Mouse (Mus musculus): ENCODE data around the gene Mast3. TPM values are rescaled to one million over a fixed set of nuclear protein-coding genes. Genes with fewer than 3 reads are reported as not detected.

The Mast3 gene
- polyA plus RNA-seq, 1 experiment from 2014 or later = 5.7 TPM

DNA sequence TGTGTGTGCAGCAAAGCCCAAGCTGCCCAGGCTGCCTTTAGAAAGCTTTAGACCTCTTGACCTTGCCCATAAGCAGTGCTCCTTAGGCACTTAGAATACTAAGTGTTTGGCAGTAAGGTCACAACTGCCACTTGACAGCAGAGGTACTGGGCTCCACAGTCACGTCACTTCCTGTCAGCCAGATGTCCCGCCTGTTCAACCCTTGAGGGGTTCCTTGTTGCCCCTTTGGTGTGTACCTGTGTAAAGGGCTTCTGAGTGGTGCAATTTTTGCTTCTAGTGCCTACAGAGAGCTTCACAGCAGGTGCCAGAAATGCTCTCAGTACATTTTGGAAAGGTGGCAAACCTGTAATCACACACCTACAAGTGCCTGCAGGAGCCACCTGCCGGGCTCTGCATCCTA, 66.6 kb downstream of the Mast3 start:
- H3K4me1 ChIP-seq (replicated peaks; ENCODE audit: control insufficient read depth, insufficient read depth) = no peaks in the 10 kb centered on the region
- no peak overlapping the region for H3K4me3 ChIP-seq (ENCODE audit: low read depth, low read length)
- no peaks in the 10 kb centered on the region for H3K9me3 ChIP-seq (ENCODE audit: control insufficient read depth, low read length)
- DNase-seq (ENCODE audit: low spot score) (no peak), ATAC-seq (ENCODE audit: low FRiP score, low TSS enrichment) (no peak)
- no peak for TF ChIP-seq EP300 (optimal IDR thresholded peaks at IDR 0.05)
- TF ChIP-seq CTCF (IDR thresholded peaks at IDR 0.05; ENCODE audit: low read depth) = no peak
- H3K4me2 ChIP-seq (replicated peaks; ENCODE audit: low read depth) = no peak overlapping the region
- 0 out of 2 replicates have a peak, but pooled peaks cover 4% of the 10 kb centered on the region for H3K27me3 ChIP-seq (ENCODE audit: control insufficient read depth, insufficient read depth, low read length)
- 48% methylated on average over 3 of the region's 3 CpGs for WGBS
- H3K36me3 ChIP-seq (ENCODE audit: control insufficient read depth, insufficient read depth, low read length) = no peaks in the 10 kb centered on the region
- H3K27ac ChIP-seq (replicated peaks) = no peak overlapping the region
- no peak overlapping the region for H3K9ac ChIP-seq (ENCODE audit: low read length)

DNA sequence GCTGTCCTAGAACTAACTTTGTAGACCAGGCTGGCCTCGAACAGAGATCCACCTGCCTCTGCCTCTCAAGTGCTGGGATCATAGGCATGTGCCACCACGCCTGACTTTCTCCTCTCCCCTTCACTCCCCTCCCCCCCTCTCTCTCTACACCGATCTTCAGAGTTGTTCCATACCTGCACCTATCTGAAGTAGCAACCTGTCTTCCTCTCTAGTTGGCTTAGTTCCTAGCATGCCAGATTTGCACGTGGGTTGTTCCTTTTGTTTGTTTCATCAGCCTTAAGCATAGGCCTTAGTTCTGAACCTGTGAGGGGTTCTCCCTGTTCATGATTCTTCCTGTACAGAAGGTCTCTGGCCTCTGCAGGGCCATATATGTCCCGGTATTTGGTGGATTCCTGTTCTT, 67.1 kb downstream of the Mast3 start:
- no peak overlapping the region for H3K9ac ChIP-seq (ENCODE audit: low read length)
- WGBS = 57% methylated on average over 5 of the region's 5 CpGs
- H3K27ac ChIP-seq (replicated peaks) = no peak overlapping the region
- no peaks in the 10 kb centered on the region for H3K36me3 ChIP-seq (ENCODE audit: control insufficient read depth, insufficient read depth, low read length)
- no peak for ATAC-seq (ENCODE audit: low FRiP score, low TSS enrichment)
- TF ChIP-seq EP300 (optimal IDR thresholded peaks at IDR 0.05) = no peak
- no peak for TF ChIP-seq CTCF (IDR thresholded peaks at IDR 0.05; ENCODE audit: low read depth)
- H3K4me2 ChIP-seq (replicated peaks; ENCODE audit: low read depth) = no peak overlapping the region
- no peak for DNase-seq (ENCODE audit: low spot score)
- H3K27me3 ChIP-seq (ENCODE audit: control insufficient read depth, insufficient read depth, low read length) = 0 out of 2 replicates have a peak, but pooled peaks cover 2% of the 10 kb centered on the region
- H3K4me1 ChIP-seq (replicated peaks; ENCODE audit: control insufficient read depth, insufficient read depth) = no peaks in the 10 kb centered on the region
- H3K4me3 ChIP-seq (ENCODE audit: low read depth, low read length) = no peak overlapping the region
- no peaks in the 10 kb centered on the region for H3K9me3 ChIP-seq (ENCODE audit: control insufficient read depth, low read length)

DNA sequence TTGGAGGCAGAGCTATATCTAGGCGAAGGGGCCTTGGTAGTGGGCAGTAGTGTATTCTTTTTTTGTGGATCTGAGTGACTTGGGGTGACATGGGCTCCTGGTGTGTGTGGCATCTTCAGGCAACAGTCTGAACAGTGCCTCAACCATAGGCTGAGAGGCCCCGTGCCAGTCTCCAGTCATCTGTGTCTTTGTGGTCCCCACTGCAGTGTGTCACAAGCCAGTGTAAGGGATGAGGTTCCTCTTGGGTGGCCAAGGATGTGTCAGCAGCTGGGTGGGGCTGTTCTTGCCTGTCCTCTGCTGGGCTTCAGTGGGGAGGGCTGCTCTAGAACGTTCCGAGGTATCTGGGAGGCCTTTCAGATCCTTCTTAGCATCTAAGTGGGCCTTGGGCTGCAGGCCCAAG, 73.9 kb downstream of the Mast3 start:
- H3K27ac ChIP-seq (replicated peaks) = no peak overlapping the region
- TF ChIP-seq EP300 (optimal IDR thresholded peaks at IDR 0.05) = no peak
- TF ChIP-seq CTCF (IDR thresholded peaks at IDR 0.05; ENCODE audit: low read depth) = no peak
- H3K4me2 ChIP-seq (replicated peaks; ENCODE audit: low read depth) = no peak overlapping the region
- WGBS = 84% methylated on average over 4 of the region's 4 CpGs
- no peak for DNase-seq (ENCODE audit: low spot score)
- H3K4me3 ChIP-seq (ENCODE audit: low read depth, low read length) = no peak overlapping the region
- no peaks in the 10 kb centered on the region for H3K4me1 ChIP-seq (replicated peaks; ENCODE audit: control insufficient read depth, insufficient read depth)
- H3K27me3 ChIP-seq (ENCODE audit: control insufficient read depth, insufficient read depth, low read length) = peaks cover 3% of the 10 kb centered on the region; the same call in 1 of the 2 replicates
- no peaks in the 10 kb centered on the region for H3K9me3 ChIP-seq (ENCODE audit: control insufficient read depth, low read length)
- no peak overlapping the region for H3K9ac ChIP-seq (ENCODE audit: low read length)
- H3K36me3 ChIP-seq (ENCODE audit: control insufficient read depth, insufficient read depth, low read length) = no peaks in the 10 kb centered on the region
- ATAC-seq (ENCODE audit: low FRiP score, low TSS enrichment) = no peak; the same call in 1 of the 2 replicates

DNA sequence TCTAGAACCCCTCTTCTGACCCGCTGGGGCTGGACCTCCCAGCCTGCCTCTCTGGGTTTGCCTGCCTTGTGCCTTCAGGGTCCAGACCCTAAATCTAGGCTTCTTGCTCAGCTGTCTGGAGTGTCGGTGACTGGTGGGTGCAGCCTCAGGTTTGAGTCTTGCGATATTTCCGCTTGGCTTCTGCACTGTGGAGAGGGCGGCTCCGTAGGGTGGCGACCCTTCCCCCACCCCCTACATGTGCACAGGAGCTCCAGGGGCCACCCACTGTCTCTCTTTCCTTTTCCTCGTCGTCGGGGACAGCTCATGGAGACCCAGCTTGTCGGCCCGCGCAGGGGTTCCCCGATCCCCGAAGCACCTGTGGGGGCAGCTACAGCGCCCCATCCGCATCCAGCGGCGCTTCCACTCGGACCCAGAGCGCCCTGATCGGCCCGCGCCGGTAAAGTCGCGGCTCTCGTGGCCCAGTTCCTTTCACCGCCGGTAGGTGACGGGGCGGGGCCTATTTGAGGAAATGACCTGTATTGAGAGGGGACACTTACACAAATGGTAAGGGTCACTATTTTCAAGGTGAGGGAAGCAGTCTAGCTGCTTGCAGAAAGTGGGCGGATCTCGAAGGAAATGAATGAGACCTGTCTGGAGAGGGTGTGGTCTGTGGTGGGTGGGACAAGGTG, 74.9 kb downstream of the Mast3 start:
- H3K9me3 ChIP-seq (ENCODE audit: control insufficient read depth, low read length) = no peaks in the 10 kb centered on the region
- H3K4me2 ChIP-seq (replicated peaks; ENCODE audit: low read depth) = peak overlapping the region; percentile 49
- TF ChIP-seq CTCF (IDR thresholded peaks at IDR 0.05; ENCODE audit: low read depth) (peak; percentile 55), EP300 (optimal IDR thresholded peaks at IDR 0.05) (no peak)
- no peak overlapping the region for H3K27ac ChIP-seq (replicated peaks)
- no peaks in the 10 kb centered on the region for H3K4me1 ChIP-seq (replicated peaks; ENCODE audit: control insufficient read depth, insufficient read depth)
- 3% methylated on average over 34 of the region's 34 CpGs for WGBS
- no peak overlapping the region; the same call in 1 of the 2 replicates for H3K4me3 ChIP-seq (ENCODE audit: low read depth, low read length)
- DNase-seq (ENCODE audit: low spot score) = peak; percentile 57
- peaks cover 3% of the 10 kb centered on the region; the same call in 1 of the 2 replicates for H3K27me3 ChIP-seq (ENCODE audit: control insufficient read depth, insufficient read depth, low read length)
- no peak overlapping the region for H3K9ac ChIP-seq (ENCODE audit: low read length)
- H3K36me3 ChIP-seq (ENCODE audit: control insufficient read depth, insufficient read depth, low read length) = no peaks in the 10 kb centered on the region
- peak; percentile 30 for ATAC-seq (ENCODE audit: low FRiP score, low TSS enrichment)

Small RNA genes within 50 kb of the gene (microRNA-seq; reads per million reads assigned to microRNA genes)
- not detected for gene Mir7240

Other genes starting within 250 kb of the Mast3 start
- 37.4 and 39.3 TPM in 2 replicates for gene Isyna1, start 210.7 kb downstream of the Mast3 start, polyA plus RNA-seq (2015; fragmentation: Nextera tagmentation; extraction: Ambion mirVana)
- 66.7 and 83.8 TPM in 2 replicates for gene Ssbp4, start 196.2 kb downstream of the Mast3 start, polyA plus RNA-seq (2015; fragmentation: Nextera tagmentation; extraction: Ambion mirVana)
- gene Lrrc25, start 188.9 kb downstream of the Mast3 start, polyA plus RNA-seq (2015; fragmentation: Nextera tagmentation; extraction: Ambion mirVana) = 2.3 and 2.7 TPM in 2 replicates
- gene Gdf15, start 172.6 kb downstream of the Mast3 start, polyA plus RNA-seq (2015; fragmentation: Nextera tagmentation; extraction: Ambion mirVana) = 0.30 and 0.33 TPM in 2 replicates
- gene Pgpep1, start 144.7 kb downstream of the Mast3 start, polyA plus RNA-seq (2015; fragmentation: Nextera tagmentation; extraction: Ambion mirVana) = 23.3 and 25.2 TPM in 2 replicates
- 141 and 147 TPM in 2 replicates for gene Lsm4, start 131.8 kb downstream of the Mast3 start, polyA plus RNA-seq (2015; fragmentation: Nextera tagmentation; extraction: Ambion mirVana)
- 78.3 and 108 TPM in 2 replicates for gene Jund, start 106.1 kb downstream of the Mast3 start, polyA plus RNA-seq (2015; fragmentation: Nextera tagmentation; extraction: Ambion mirVana)
- 0.05 TPM in 1 of 2 replicates, not detected in the other for gene Iqcn, start 101.6 kb downstream of the Mast3 start, polyA plus RNA-seq (2015; fragmentation: Nextera tagmentation; extraction: Ambion mirVana)
- 29.7 and 32.2 TPM in 2 replicates for gene Gm3336, start 86.5 kb downstream of the Mast3 start, polyA plus RNA-seq (2015; fragmentation: Nextera tagmentation; extraction: Ambion mirVana)
- gene Pde4c, start 81.3 kb downstream of the Mast3 start, polyA plus RNA-seq (2015; fragmentation: Nextera tagmentation; extraction: Ambion mirVana) = 0.27 and 0.35 TPM in 2 replicates
- 18.9 and 19.0 TPM in 2 replicates for gene Rab3a, start 50.4 kb downstream of the Mast3 start, polyA plus RNA-seq (2015; fragmentation: Nextera tagmentation; extraction: Ambion mirVana)
- gene Mpv17l2, start 44.1 kb downstream of the Mast3 start, polyA plus RNA-seq (2015; fragmentation: Nextera tagmentation; extraction: Ambion mirVana) = 77.3 and 80.1 TPM in 2 replicates
- gene Pik3r2, start 28.3 kb downstream of the Mast3 start, polyA plus RNA-seq (2015; fragmentation: Nextera tagmentation; extraction: Ambion mirVana) = 36.8 and 39.0 TPM in 2 replicates
- 0.19 and 0.29 TPM in 2 replicates for gene Il12rb1, start 3.4 kb upstream of the Mast3 start, polyA plus RNA-seq (2015; fragmentation: Nextera tagmentation; extraction: Ambion mirVana)
- gene Arrdc2, start 34.7 kb upstream of the Mast3 start, polyA plus RNA-seq (2015; fragmentation: Nextera tagmentation; extraction: Ambion mirVana) = 6.6 and 6.8 TPM in 2 replicates
- gene Kcnn1, start 58.2 kb upstream of the Mast3 start, polyA plus RNA-seq (2015; fragmentation: Nextera tagmentation; extraction: Ambion mirVana) = 0.64 and 0.72 TPM in 2 replicates
- gene Ccdc124, start 68.9 kb upstream of the Mast3 start, polyA plus RNA-seq (2015; fragmentation: Nextera tagmentation; extraction: Ambion mirVana) = 73.2 and 74.1 TPM in 2 replicates
- 42.8 and 58.5 TPM in 2 replicates for gene Slc5a5, start 87.7 kb upstream of the Mast3 start, polyA plus RNA-seq (2015; fragmentation: Nextera tagmentation; extraction: Ambion mirVana)
- gene Rpl18a, start 92.4 kb upstream of the Mast3 start, polyA plus RNA-seq (2015; fragmentation: Nextera tagmentation; extraction: Ambion mirVana) = 4,207 and 4,214 TPM in 2 replicates
- gene Map1s, start 100.9 kb upstream of the Mast3 start, polyA plus RNA-seq (2015; fragmentation: Nextera tagmentation; extraction: Ambion mirVana) = 15.2 and 15.6 TPM in 2 replicates